Mouse (Mus musculus) heart, embryonic 16.5 days (tissue): ENCODE data around the gene Hspb2. TPM values are rescaled to one million over a fixed set of nuclear protein-coding genes. Genes with fewer than 3 reads are reported as not detected.

Experiments
- ATAC-seq: fragments of 200-750 bp; cut with Nextera tagmentation; replicated peaks from 2 replicates; pipeline ENCODE4 v1.8.0; 2017; ENCODE audit warnings: moderate number of reproducible peaks; ENCODE audit not compliant: insufficient read depth, low FRiP score; ENCODE audit errors: extremely low read depth
- H3K27ac ChIP-seq: fragments of 300-500 bp; sonication (generic); 2 replicates; pipeline ENCODE4 v1.5.1; 2014; ENCODE audit warnings: mild to moderate bottlenecking, low read length, control low read depth, moderate library complexity
- H3K27me3 ChIP-seq: fragments of 300-500 bp; sonication (generic); 2 replicates; pipeline ENCODE4 v1.6.1; 2014; ENCODE audit warnings: low read length, mixed read lengths; ENCODE audit not compliant: control insufficient read depth, insufficient read depth
- H3K36me3 ChIP-seq: fragments of 300-500 bp; sonication (generic); 2 replicates; pipeline ENCODE4 v1.6.1; 2014; ENCODE audit not compliant: control insufficient read depth, insufficient read depth
- H3K4me1 ChIP-seq: fragments of 300-500 bp; sonication (generic); 2 replicates; pipeline ENCODE4 v1.6.1; 2014; ENCODE audit warnings: low read length, mixed read lengths; ENCODE audit not compliant: control insufficient read depth, insufficient read depth
- H3K4me2 ChIP-seq: fragments of 300-500 bp; sonication (generic); 2 replicates; pipeline ENCODE4 v1.6.1; 2014; ENCODE audit warnings: low read depth, mild to moderate bottlenecking, control low read depth, low read length
- H3K4me3 ChIP-seq: fragments of 300-500 bp; sonication (generic); 2 replicates; pipeline ENCODE4 v1.5.1; 2014; ENCODE audit warnings: mild to moderate bottlenecking, control low read depth, low read length
- H3K9ac ChIP-seq: fragments of 300-500 bp; sonication (generic); 2 replicates; pipeline ENCODE4 v1.6.1; 2014; ENCODE audit warnings: low read length, control low read depth
- H3K9me3 ChIP-seq: fragments of 300-500 bp; sonication (generic); replicated peaks from 2 replicates; pipeline ENCODE4 v1.6.1; 2016; ENCODE audit warnings: low read length; ENCODE audit not compliant: control insufficient read depth
- WGBS: fragments of 180-500 bp; shearing (Covaris S2); extraction: QIAGEN DNeasy Blood & Tissue Kit; methylation state at CpG from one replicate; pipeline ENCODE4 v1.1.7; 2014; 5-methylcytosine and 5-hydroxymethylcytosine counted together
- polyA plus RNA-seq: library from polyadenylated mRNA; unstranded; fragments of >200 nt; fragmentation: Nextera tagmentation; extraction: Ambion mirVana; gene quantifications from 2 replicates; pipeline ENCODE4 v1.2.1, GENCODE M21; 2015

Hspb2 gene
- polyA plus RNA-seq, 1 experiment from 2014 or later = 242 TPM

DNA sequence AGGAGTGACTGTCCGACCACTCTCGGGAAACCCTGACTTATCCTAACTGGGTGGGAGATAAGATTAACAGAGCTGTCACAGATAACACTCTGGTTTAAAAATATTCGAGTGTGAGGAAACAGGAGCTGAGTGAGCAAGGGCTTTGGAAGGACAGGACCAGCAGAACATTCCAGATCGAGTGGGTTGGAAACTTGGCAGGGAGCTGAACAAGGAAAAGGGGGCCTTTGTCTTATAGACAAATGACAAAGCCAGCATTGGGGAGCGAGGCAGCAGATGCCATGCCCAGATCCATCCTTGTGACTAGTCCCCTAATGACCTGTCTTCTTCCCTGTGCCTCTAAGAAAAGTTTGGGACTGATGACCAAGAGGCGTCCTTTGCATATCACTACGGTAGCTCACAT, 1.8 kb upstream of the Hspb2 start:
- Histone ChIP-seq H3K4me2 (peak overlapping the region; percentile 73), H3K27ac (peak overlapping the region; percentile 99), H3K4me3 (peak overlapping the region; percentile 69), H3K4me1 (peaks cover 8% of the 10 kb centered on the region), H3K9me3 (no peaks in the 10 kb centered on the region), H3K36me3 (peaks cover 13% of the 10 kb centered on the region), H3K9ac (peak overlapping the region; percentile 88), H3K27me3 (no peaks in the 10 kb centered on the region)
- WGBS = 13% methylated on average over 7 of the region's 7 CpGs
- ATAC-seq = peak; percentile 8; the same call in 1 of the 2 replicates

DNA sequence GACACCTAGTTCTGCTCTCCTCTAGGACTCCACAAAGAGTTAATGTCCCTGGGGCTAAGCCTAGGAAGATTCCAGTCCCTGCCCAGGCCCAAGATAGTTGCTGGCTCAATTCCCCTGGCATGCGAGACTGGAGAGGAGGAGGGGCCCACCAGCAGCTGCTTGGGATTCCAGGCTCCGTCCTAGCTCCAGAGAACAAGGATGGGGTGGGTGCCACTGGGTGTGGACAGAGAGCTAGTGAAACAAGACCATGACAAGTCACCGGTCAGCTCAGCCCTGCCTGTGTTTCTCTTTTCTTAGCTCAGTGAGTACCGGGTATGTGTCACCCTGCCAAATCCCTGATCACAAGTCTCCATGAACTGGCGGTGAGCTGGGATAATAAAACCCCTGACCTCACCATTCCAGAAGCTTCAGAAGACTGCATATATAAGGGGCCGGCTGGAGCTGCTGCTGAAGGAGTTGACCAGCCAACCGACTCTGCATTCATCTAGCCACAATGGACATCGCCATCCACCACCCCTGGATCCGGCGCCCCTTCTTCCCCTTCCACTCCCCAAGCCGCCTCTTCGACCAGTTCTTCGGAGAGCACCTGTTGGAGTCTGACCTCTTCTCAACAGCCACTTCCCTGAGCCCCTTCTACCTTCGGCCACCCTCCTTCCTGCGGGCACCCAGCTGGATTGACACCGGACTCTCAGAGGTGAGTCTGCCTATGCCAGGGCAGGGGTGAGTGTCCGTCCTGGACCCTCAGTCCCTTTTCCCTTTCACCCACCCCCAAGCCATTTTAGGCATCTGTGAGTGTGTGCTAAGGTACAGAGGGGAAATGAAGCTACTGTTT, 846 bp upstream of the Hspb2 start:
- ATAC-seq = peak; percentile 92
- peaks cover 8% of the 10 kb centered on the region for H3K4me1 ChIP-seq

DNA sequence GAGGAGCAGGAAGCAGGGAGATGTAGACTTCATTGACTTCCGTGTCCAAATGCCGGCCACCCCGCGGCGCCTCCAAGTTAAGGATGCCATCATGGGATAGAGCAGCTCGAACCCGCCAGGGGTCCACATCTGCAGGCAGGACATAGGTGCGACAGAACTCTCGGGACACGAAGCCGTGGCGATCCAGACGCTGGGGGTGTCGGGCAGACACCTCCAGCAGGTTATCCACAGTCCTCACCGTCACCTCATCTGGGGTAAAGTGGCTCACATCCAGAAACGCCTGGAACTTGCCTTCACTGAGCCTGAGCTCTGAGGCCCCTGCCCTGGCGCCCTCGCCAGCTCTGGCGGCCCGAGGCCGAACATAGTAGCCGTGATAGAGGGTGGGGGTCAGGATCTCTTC, 831 bp downstream of the Hspb2 start, which contains the start of gene Cryab:
Gene Cryab, plus strand, starts transcription at position 3 of the 400 bp plus-strand sequence.
- H3K27ac ChIP-seq = peak within 1 kb of the TSS; percentile 99
- no peak for ATAC-seq

More for the DNA sequence above, 846 bp upstream of the Hspb2 start:
- Histone ChIP-seq H3K4me2 (peak overlapping the region; percentile 73), H3K27ac (peak overlapping the region; percentile 99), H3K9ac (peak overlapping the region; percentile 88), H3K36me3 (peaks cover 13% of the 10 kb centered on the region), H3K4me3 (peak overlapping the region; percentile 69), H3K9me3 (no peaks in the 10 kb centered on the region), H3K27me3 (no peaks in the 10 kb centered on the region)
- WGBS = 26% methylated on average over 17 of the region's 17 CpGs

DNA sequence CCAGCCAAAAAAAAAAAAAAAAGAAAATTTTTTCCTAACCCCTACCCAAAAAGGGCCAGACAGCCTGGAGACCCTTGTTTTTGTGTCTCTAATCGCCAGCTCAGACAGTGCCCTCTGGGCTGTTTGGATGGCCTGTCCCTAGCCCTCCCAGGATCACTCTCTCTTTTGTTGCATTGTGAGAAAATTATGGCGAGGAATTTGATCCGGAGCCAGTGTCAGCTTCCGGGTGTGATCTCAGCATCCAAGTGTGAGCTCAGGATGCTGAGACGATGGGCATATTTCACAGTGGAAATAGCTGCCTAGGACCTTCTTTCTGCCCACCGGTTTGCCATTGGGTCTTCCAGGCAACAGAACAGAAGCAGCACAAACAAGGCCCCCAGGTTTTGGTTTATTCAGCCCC, 1.4 kb downstream of the Hspb2 start:
- no peak for ATAC-seq

More for the DNA sequence above, 831 bp downstream of the Hspb2 start, which contains the start of gene Cryab:
- Histone ChIP-seq H3K4me3 (peak within 1 kb of the TSS; percentile 69), H3K4me1 (peaks cover 19% of the 10 kb centered on the region), H3K27me3 (no peaks in the 10 kb centered on the region), H3K9me3 (no peaks in the 10 kb centered on the region), H3K4me2 (peak within 1 kb of the TSS; percentile 73), H3K36me3 (peaks cover 9% of the 10 kb centered on the region), H3K9ac (peak within 1 kb of the TSS; percentile 72)
- WGBS = 30% methylated on average over 22 of the region's 22 CpGs

DNA sequence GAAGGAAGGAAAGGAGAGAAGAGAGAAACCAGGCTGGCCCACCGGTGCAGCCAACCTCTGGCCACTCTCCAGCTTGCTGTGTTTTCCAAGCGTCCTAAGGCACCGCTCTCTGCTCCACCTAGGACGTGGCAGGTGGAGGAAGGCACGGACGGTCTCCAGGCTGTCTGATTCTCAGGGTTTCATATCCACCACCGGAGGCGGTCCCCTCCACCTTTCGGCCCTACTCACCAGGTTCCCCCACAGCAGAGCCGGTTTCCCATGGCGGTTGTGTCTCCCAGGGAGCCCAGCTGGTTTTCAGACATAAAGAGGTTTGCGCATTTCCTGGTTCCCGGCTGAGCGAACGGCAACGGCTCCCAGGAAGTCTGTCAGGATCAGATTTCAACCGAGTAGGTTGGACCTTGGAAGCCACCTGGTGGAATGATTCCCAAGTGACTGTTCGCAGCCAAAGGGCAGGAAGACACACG, 5.9 kb downstream of the Hspb2 start, which contains the start of gene 2310030G06Rik:
Gene 2310030G06Rik, minus strand, starts transcription at position 323 of the 464 bp plus-strand sequence.
- peak within 1 kb of the TSS; percentile 86 for H3K27ac ChIP-seq
- no peaks in the 10 kb centered on the region for H3K27me3 ChIP-seq
- no peaks in the 10 kb centered on the region for H3K36me3 ChIP-seq
- peaks cover 29% of the 10 kb centered on the region for H3K4me1 ChIP-seq
- H3K9ac ChIP-seq = peak within 1 kb of the TSS; percentile 81
- peak within 1 kb of the TSS; percentile 59 for H3K4me3 ChIP-seq
- H3K4me2 ChIP-seq = peak within 1 kb of the TSS; percentile 71
- 4% methylated on average over 19 of the region's 19 CpGs for WGBS
- H3K9me3 ChIP-seq = no peaks in the 10 kb centered on the region
- ATAC-seq = peak; percentile 37; the same call in 1 of the 2 replicates

More for the DNA sequence above, 1.4 kb downstream of the Hspb2 start:
- H3K4me3 ChIP-seq = peak overlapping the region; percentile 69
- peaks cover 4% of the 10 kb centered on the region; the same call in 1 of the 2 replicates for H3K36me3 ChIP-seq
- peak overlapping the region; percentile 72 for H3K9ac ChIP-seq
- 41% methylated on average over 6 of the region's 6 CpGs for WGBS
- H3K27me3 ChIP-seq = no peaks in the 10 kb centered on the region
- peak overlapping the region; percentile 99 for H3K27ac ChIP-seq
- peaks cover 20% of the 10 kb centered on the region for H3K4me1 ChIP-seq
- H3K4me2 ChIP-seq = peak overlapping the region; percentile 73
- H3K9me3 ChIP-seq = no peaks in the 10 kb centered on the region

DNA sequence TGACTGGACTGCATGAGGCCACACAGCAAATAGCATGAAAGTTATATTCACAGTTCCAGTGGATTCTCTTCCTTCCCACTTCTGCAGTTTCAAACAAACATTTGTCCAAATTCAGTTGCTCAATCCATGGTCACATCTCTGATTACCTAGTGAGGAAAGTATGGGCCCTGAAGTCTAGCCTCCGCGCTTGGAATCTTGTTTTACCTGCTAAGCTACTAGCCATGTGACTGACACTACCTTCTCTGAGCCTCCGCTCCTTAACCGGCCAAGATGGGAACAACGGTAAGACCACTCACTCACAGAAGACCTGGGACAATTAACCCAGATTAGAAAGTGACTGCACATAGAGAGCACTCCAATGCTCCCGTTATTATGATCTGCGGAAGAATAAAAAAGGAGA, 6.3 kb downstream of the Hspb2 start:
- no peaks in the 10 kb centered on the region for H3K9me3 ChIP-seq
- ATAC-seq = peak; percentile 1; the same call in 1 of the 2 replicates
- H3K36me3 ChIP-seq = no peaks in the 10 kb centered on the region
- no peaks in the 10 kb centered on the region for H3K27me3 ChIP-seq
- H3K9ac ChIP-seq = peak overlapping the region; percentile 81
- peak overlapping the region; percentile 59 for H3K4me3 ChIP-seq
- peak overlapping the region; percentile 86 for H3K27ac ChIP-seq
- H3K4me1 ChIP-seq = peaks cover 29% of the 10 kb centered on the region
- WGBS = 25% methylated on average over 7 of the region's 7 CpGs
- H3K4me2 ChIP-seq = peak overlapping the region; percentile 71

DNA sequence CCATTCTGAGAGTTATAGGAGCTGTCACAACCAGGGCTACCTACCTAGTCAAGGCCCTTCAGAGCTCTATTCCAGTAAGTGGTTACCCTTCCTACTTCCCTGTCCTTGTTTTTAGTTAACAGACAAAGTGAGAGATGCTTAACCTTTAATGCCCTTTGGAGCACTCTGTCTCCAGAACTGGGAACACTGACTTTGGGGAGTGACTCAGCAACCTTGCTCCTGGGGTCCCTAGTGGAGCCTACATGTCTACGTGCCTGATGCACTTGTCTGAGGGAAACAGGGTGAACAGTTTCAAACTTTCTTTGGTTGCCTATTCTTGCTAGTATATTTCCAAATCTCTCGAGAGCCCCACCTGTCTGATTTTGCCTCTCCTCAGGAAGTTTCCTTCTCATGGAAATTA, 9.4 kb downstream of the Hspb2 start:
- H3K27me3 ChIP-seq = no peaks in the 10 kb centered on the region
- H3K4me2 ChIP-seq = no peak overlapping the region
- no peak overlapping the region for H3K4me3 ChIP-seq
- 73% methylated on average over 2 of the region's 2 CpGs for WGBS
- ATAC-seq = no peak
- peak overlapping the region; percentile 29; the same call in 1 of the 2 replicates for H3K27ac ChIP-seq
- H3K36me3 ChIP-seq = no peaks in the 10 kb centered on the region
- H3K9ac ChIP-seq = no peak overlapping the region
- H3K9me3 ChIP-seq = no peaks in the 10 kb centered on the region
- peaks cover 32% of the 10 kb centered on the region for H3K4me1 ChIP-seq

DNA sequence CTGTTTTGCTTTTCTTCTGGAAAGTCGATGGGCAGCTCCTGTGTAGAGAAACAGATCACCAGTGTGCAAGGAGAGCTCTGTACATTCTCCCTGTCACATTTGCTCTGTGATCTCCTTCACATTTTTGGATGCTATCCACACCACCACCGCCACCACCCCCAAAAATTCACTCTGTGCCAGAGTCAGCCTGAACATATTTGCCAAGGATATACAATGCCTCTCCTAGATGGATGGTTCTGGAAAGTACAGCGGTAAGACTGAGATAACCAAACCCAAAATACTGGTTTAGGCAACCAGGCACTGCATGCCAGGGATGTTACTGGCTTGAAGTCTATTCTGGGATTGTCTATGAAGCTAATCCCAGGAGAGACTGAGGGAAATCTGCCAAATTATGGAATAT, 9.9 kb downstream of the Hspb2 start:
- no peaks in the 10 kb centered on the region for H3K27me3 ChIP-seq
- 58% methylated on average over 3 of the region's 3 CpGs for WGBS
- H3K9ac ChIP-seq = no peak overlapping the region
- H3K4me3 ChIP-seq = no peak overlapping the region
- H3K9me3 ChIP-seq = no peaks in the 10 kb centered on the region
- peaks cover 30% of the 10 kb centered on the region for H3K4me1 ChIP-seq
- H3K27ac ChIP-seq = peak overlapping the region; percentile 29; the same call in 1 of the 2 replicates
- no peak for ATAC-seq
- H3K36me3 ChIP-seq = no peaks in the 10 kb centered on the region
- H3K4me2 ChIP-seq = no peak overlapping the region
